Mouse (Mus musculus): ENCODE data around the gene C530008M17Rik. TPM values are rescaled to one million over a fixed set of nuclear protein-coding genes. Genes with fewer than 3 reads are reported as not detected.

Gene C530008M17Rik
- polyA plus RNA-seq, 1 experiment from 2014 or later, result 3.8 TPM

DNA sequence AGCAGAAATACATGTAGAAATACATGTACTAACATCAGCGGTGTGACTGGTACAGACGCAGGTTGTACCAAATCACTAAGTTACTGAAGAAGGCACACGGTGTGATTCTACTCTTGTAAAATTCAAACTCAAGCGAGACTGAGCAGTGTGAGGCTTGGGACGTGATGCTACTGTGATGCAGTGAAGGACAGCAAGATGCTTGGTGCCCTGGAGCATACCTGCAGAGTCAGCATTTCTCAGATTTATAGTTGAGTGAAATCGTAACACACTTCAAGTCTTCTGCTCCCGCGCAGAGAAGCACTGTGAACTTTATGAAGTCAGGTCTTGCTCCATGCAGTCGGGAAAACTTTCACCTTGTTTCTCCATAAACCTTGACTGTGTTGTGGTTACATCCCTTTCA, 32.6 kb upstream of the C530008M17Rik start:
- H3K4me2 ChIP-seq (replicated peaks; ENCODE audit: low read depth, low read length), result no peak overlapping the region
- H3K9me3 ChIP-seq (ENCODE audit: low read length), result no peaks in the 10 kb centered on the region
- H3K27me3 ChIP-seq (replicated peaks; ENCODE audit: insufficient read depth, low read length), result no peaks in the 10 kb centered on the region
- ATAC-seq, result no peak
- no peak overlapping the region for H3K4me3 ChIP-seq (ENCODE audit: low read depth, low read length)
- no peak for DNase-seq (ENCODE audit: low spot score)
- H3K36me3 ChIP-seq (ENCODE audit: insufficient read depth, low read length), result peaks cover 12% of the 10 kb centered on the region; the same call in 1 of the 2 replicates
- no peak overlapping the region for H3K9ac ChIP-seq (replicated peaks; ENCODE audit: low read depth)
- 97% methylated on average over 9 of the region's 9 CpGs for WGBS
- H3K4me1 ChIP-seq (ENCODE audit: insufficient read depth, low read depth, low read length), result no peaks in the 10 kb centered on the region
- no peak overlapping the region for H3K27ac ChIP-seq (ENCODE audit: low read length)
- TF ChIP-seq EP300 (IDR thresholded peaks at IDR 0.05) (no peak), CTCF (IDR thresholded peaks at IDR 0.05) (no peak)

DNA sequence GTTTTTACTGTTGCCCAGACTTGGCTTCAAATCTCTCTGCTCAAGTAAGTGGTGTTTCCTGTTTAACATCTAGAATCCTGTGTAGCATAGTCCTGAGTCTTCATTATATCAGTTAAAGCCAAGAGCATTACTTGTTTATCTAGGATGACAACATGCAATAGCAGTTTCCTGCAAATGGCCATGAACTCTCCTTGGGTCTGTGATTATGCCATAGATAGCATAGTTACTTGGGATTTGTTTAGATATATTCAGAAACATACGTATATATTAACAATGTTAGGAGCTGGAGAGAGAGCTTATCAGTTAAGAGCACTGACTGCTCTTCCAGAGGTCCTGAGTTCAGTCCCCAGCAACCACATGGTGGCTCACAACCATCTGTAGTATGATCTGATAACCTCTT, 28.5 kb upstream of the C530008M17Rik start:
- Histone ChIP-seq H3K4me3 (ENCODE audit: low read depth, low read length) (no peak overlapping the region), H3K9ac (replicated peaks; ENCODE audit: low read depth) (no peak overlapping the region), H3K36me3 (ENCODE audit: insufficient read depth, low read length) (peaks cover 14% of the 10 kb centered on the region), H3K27me3 (replicated peaks; ENCODE audit: insufficient read depth, low read length) (no peaks in the 10 kb centered on the region), H3K4me2 (replicated peaks; ENCODE audit: low read depth, low read length) (no peak overlapping the region), H3K9me3 (ENCODE audit: low read length) (no peaks in the 10 kb centered on the region), H3K27ac (ENCODE audit: low read length) (no peak overlapping the region), H3K4me1 (ENCODE audit: insufficient read depth, low read depth, low read length) (no peaks in the 10 kb centered on the region)
- peak; percentile 85 for ATAC-seq
- 44% methylated on average over 1 of the region's 1 CpGs for WGBS
- DNase-seq (ENCODE audit: low spot score), result peak; percentile 57
- peak; percentile 92 for TF ChIP-seq EP300 (IDR thresholded peaks at IDR 0.05)
- no peak for TF ChIP-seq CTCF (IDR thresholded peaks at IDR 0.05)

GRCm38 (mm10) chr5:76634012-76634411, 22.3 kb upstream of the C530008M17Rik start:
- Histone ChIP-seq H3K36me3 (ENCODE audit: insufficient read depth, low read length) (peaks cover 20% of the 10 kb centered on the region), H3K4me2 (replicated peaks; ENCODE audit: low read depth, low read length) (no peak overlapping the region)

DNA sequence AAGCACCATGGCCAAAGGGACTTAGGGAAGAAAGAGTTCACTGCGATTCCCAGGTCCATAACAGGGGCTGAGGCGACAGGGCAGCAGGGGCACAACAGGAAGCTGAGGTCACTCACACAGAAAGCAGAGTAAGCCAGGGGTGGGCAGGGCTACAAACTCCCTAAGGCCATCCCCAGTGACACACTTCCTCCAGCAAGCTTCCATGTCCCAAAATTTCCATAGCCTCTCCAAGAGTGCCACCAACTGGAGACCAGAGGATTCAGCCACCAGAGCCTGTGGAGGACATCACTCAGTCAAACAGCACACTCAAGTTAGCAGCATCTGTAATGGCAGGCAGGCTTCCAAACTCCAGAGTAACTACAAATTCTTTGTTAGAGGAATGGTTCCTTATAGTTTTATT, 20.7 kb upstream of the C530008M17Rik start:
- H3K27me3 ChIP-seq (replicated peaks; ENCODE audit: insufficient read depth, low read length), result no peaks in the 10 kb centered on the region
- no peaks in the 10 kb centered on the region for H3K4me1 ChIP-seq (ENCODE audit: insufficient read depth, low read depth, low read length)
- WGBS, result 69% methylated on average over 2 of the region's 2 CpGs
- peak; percentile 77 for ATAC-seq
- TF ChIP-seq EP300 (IDR thresholded peaks at IDR 0.05) (no peak), CTCF (IDR thresholded peaks at IDR 0.05) (peak; percentile 62)
- no peak overlapping the region for H3K4me2 ChIP-seq (replicated peaks; ENCODE audit: low read depth, low read length)
- no peaks in the 10 kb centered on the region for H3K9me3 ChIP-seq (ENCODE audit: low read length)
- H3K9ac ChIP-seq (replicated peaks; ENCODE audit: low read depth), result no peak overlapping the region
- DNase-seq (ENCODE audit: low spot score), result peak; percentile 54
- H3K36me3 ChIP-seq (ENCODE audit: insufficient read depth, low read length), result peaks cover 19% of the 10 kb centered on the region
- H3K4me3 ChIP-seq (ENCODE audit: low read depth, low read length), result no peak overlapping the region
- H3K27ac ChIP-seq (ENCODE audit: low read length), result no peak overlapping the region

More at GRCm38 (mm10) chr5:76634012-76634411, 22.3 kb upstream of the C530008M17Rik start:
- no peak overlapping the region for H3K4me3 ChIP-seq (ENCODE audit: low read depth, low read length)
- ATAC-seq (no peak), DNase-seq (ENCODE audit: low spot score) (no peak)
- no peak for TF ChIP-seq CTCF (IDR thresholded peaks at IDR 0.05)
- TF ChIP-seq EP300 (IDR thresholded peaks at IDR 0.05), result no peak
- WGBS, result 68% methylated on average over 10 of the region's 10 CpGs
- H3K4me1 ChIP-seq (ENCODE audit: insufficient read depth, low read depth, low read length), result no peaks in the 10 kb centered on the region
- H3K27ac ChIP-seq (ENCODE audit: low read length), result no peak overlapping the region
- no peaks in the 10 kb centered on the region for H3K9me3 ChIP-seq (ENCODE audit: low read length)
- H3K27me3 ChIP-seq (replicated peaks; ENCODE audit: insufficient read depth, low read length), result no peaks in the 10 kb centered on the region
- H3K9ac ChIP-seq (replicated peaks; ENCODE audit: low read depth), result no peak overlapping the region

GRCm38 (mm10) chr5:76642076-76642475, 14.2 kb upstream of the C530008M17Rik start:
- Histone ChIP-seq H3K27ac (ENCODE audit: low read length) (no peak overlapping the region), H3K4me1 (ENCODE audit: insufficient read depth, low read depth, low read length) (no peaks in the 10 kb centered on the region), H3K36me3 (ENCODE audit: insufficient read depth, low read length) (peaks cover 9% of the 10 kb centered on the region; the same call in 1 of the 2 replicates), H3K27me3 (replicated peaks; ENCODE audit: insufficient read depth, low read length) (no peaks in the 10 kb centered on the region), H3K4me2 (replicated peaks; ENCODE audit: low read depth, low read length) (no peak overlapping the region), H3K4me3 (ENCODE audit: low read depth, low read length) (no peak overlapping the region), H3K9me3 (ENCODE audit: low read length) (no peaks in the 10 kb centered on the region), H3K9ac (replicated peaks; ENCODE audit: low read depth) (no peak overlapping the region)
- DNase-seq (ENCODE audit: low spot score) (no peak), ATAC-seq (no peak)
- 93% methylated on average over 4 of the region's 4 CpGs for WGBS
- TF ChIP-seq CTCF (IDR thresholded peaks at IDR 0.05) (no peak), EP300 (IDR thresholded peaks at IDR 0.05) (no peak)

GRCm38 (mm10) chr5:76644234-76644633, 12.1 kb upstream of the C530008M17Rik start:
- Histone ChIP-seq H3K36me3 (ENCODE audit: insufficient read depth, low read length) (peaks cover 9% of the 10 kb centered on the region; the same call in 1 of the 2 replicates), H3K27ac (ENCODE audit: low read length) (no peak overlapping the region), H3K9ac (replicated peaks; ENCODE audit: low read depth) (no peak overlapping the region), H3K4me3 (ENCODE audit: low read depth, low read length) (no peak overlapping the region), H3K27me3 (replicated peaks; ENCODE audit: insufficient read depth, low read length) (no peaks in the 10 kb centered on the region), H3K4me1 (ENCODE audit: insufficient read depth, low read depth, low read length) (no peaks in the 10 kb centered on the region), H3K9me3 (ENCODE audit: low read length) (no peaks in the 10 kb centered on the region), H3K4me2 (replicated peaks; ENCODE audit: low read depth, low read length) (no peak overlapping the region)
- ATAC-seq (no peak), DNase-seq (ENCODE audit: low spot score) (no peak)
- 87% methylated on average over 7 of the region's 7 CpGs for WGBS
- TF ChIP-seq CTCF (IDR thresholded peaks at IDR 0.05) (no peak), EP300 (IDR thresholded peaks at IDR 0.05) (no peak)

All from lung, postnatal 0 days (tissue).